Mouse (Mus musculus): ENCODE results near the gene Tbx5.
"Not testable (repeated sequence)": the region's sequence is repeated elsewhere in the genome, so short reads cannot be mapped to it uniquely, and the experiment has no call there.

The Tbx5 gene

DNA sequence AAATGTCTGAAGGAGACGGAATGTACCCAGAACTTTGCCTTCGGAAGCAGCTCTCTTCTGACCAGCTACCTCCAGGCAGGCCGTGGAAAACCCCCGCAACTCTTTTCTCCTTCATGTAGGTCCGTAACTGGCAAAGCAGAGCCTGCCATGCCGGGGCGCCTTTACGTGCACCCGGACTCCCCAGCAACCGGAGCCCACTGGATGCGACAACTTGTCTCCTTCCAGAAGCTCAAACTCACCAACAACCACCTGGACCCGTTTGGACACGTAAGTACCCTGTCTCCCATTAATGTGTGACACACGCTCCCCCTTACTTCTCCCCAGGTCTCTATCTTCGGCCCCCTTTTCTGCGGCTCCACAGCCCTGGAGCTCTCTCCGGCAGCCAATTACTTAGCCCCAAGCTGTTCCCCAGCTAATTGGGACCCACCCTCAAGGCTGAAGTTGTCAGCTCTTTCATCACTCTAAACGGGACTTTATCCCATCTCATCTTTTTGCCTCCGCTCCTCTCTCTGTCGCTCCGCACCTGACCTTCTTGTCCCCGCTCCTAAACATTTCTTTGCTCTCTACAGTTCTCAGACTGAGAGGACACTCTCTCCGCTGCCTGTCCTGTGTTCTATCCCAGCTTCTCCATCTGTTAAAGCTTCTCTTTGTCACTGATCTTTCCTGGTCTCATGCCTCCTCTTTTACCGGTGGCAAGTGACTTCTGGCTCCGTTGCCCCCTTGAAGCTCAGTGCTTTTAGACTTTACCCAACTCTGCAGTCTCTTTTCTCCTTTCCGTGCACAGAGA, 9.4 kb downstream of the Tbx5 start:
- DNase-seq (ENCODE audit: low spot score in 2 of 2), result no peak

- DNase-seq (ENCODE audit: low spot score in 2 of 2), result no peak
Measured at GRCm38 (mm10) chr5:119842701-119843393, 10.4 kb downstream of the Tbx5 start.

- no peak for DNase-seq (ENCODE audit: low spot score in 2 of 2)
Measured at GRCm38 (mm10) chr5:119843394-119843777, 10.9 kb downstream of the Tbx5 start.

DNA sequence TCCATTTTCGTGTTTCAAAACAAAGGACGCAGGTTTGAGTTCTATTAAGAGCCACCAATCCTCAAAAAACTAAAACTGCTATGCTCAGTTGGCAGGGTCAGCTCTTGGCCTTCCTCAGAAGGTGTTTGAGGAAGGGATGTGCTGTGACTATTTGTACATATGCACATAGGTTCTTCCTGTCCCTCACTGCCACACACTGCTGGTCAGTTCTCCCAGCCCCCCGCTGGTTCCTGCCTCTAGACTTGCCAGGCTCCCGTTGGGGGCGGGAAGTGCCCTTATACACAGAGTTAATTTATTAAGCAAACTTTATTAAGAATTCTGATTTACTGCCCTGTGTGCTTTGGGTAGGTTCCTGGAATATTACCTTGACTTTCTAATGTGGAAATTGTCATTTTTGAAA, 11.9 kb downstream of the Tbx5 start:
- no peak for DNase-seq (ENCODE audit: low spot score in 2 of 2)

GRCm38 (mm10) chr5:119844994-119845393, 12.5 kb downstream of the Tbx5 start:
- DNase-seq (ENCODE audit: low spot score in 2 of 2), result no peak

DNA sequence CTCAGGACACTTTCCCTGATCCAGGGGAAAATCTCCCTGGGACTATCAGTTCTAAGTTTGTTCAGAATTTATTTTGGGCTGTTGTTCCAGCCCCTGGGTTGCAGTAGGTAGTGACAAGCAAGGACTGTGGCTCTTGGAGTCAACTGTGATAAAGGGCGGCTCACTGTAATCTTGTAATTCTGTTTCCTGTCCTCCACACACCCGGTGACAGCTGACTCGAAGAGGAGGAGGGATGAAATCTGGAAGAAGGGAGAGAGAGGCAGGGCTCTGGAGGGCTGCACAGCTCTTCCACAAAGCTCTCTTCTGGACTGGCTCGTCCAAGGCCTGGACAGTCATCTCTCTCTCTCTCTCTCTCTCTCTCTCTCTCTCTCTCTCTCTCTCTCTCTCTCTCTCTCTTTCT, 24.6 kb downstream of the Tbx5 start:
- DNase-seq (ENCODE audit: low spot score in 2 of 2), result no peak

DNA sequence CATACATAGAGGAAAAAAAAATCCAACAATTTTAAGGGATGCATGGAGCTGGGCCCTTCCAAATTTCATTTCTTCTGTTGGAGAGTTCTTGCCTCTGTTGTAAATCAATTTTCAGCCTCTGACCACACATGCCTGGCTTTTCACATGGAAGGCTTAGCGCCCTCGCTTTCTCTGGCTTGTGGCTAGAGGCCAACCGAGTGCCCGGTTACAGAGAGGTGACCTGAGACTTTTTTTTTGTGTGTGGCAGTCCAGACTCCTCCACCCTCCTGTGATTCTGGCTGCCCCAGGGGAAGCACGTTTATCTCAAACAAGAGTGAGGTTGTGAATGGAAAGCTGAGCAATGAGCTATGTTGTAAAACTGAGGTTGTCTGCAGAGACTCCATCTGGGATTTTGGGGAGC, 28.8 kb downstream of the Tbx5 start:
- DNase-seq (ENCODE audit: low spot score in 2 of 2), result no peak

DNA sequence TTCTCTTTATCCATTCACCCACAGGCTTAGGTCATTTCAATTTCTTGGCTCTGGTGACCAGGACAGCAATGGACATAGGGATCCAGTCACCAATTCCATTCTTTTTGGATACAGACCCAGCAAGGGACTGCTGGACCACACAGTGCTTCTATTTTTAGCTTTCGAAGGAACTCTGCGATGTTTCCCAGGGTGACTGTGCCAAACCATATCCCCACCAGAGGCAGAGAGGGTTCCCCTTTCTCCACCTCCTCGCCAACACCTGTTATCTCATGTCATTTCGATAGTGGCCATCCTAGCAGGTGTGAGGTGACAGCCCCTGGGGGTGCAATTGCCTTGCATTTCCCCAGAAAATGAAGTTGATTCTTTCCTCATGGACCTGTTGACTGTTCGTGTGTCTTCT, 30.0 kb downstream of the Tbx5 start:
- DNase-seq (ENCODE audit: low spot score in 2 of 2), result no peak

GRCm38 (mm10) chr5:119866277-119867235, 34.1 kb downstream of the Tbx5 start:
- no peak for DNase-seq (ENCODE audit: low spot score in 2 of 2)

- DNase-seq (ENCODE audit: low spot score in 2 of 2), result no peak
Measured at GRCm38 (mm10) chr5:119867986-119868385, 35.5 kb downstream of the Tbx5 start.

- DNase-seq (ENCODE audit: low spot score in 2 of 2), result no peak
Measured at GRCm38 (mm10) chr5:119875421-119875820, 43.0 kb downstream of the Tbx5 start.

DNA sequence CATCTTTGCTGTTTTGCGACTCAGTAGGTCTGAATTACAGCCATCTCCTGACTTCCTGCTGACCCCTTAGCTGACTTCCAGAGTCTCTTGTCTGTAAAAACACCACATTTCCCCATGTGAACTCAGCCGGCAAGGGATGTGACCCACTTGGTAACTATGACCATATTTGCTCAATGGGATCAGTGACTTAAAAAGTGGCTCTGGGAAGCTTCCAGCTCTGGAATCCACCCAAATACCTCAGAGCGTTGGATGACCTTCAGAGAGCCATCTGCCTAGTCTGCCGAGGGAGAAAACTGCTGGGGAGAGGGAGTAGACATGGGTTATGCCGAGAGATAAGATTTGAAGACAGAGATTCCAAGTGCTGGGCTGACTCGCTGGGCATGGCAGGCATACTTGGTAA, 44.7 kb downstream of the Tbx5 start:
- no peak for DNase-seq (ENCODE audit: low spot score in 2 of 2)

DNA sequence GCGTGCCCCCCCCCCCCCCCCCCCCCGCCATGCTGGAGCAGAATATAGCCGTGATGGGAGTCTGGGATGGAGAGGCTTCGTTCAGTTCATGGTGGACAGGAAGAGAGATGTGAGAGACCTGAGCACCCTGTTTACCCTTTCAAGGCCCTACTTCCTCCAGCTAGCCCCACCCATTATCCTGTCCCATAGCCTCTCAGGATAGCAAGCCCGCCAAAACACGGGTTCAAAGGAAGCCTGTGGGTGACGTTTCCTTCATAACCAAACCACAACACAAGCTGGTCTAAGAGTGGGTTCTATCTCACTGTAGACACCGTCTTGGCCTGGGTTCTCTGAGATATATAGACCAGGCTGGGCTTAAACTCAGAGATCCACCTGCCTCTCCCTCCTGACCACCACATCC, 53.1 kb downstream of the Tbx5 start:
- DNase-seq (ENCODE audit: low spot score in 2 of 2), result no peak

GRCm38 (mm10) chr5:119887381-119887780, 54.9 kb downstream of the Tbx5 start:
- DNase-seq (ENCODE audit: low spot score in 2 of 2), result no peak

GRCm38 (mm10) chr5:119891960-119892359, 59.5 kb downstream of the Tbx5 start:
- no peak for DNase-seq (ENCODE audit: low spot score in 2 of 2)

DNA sequence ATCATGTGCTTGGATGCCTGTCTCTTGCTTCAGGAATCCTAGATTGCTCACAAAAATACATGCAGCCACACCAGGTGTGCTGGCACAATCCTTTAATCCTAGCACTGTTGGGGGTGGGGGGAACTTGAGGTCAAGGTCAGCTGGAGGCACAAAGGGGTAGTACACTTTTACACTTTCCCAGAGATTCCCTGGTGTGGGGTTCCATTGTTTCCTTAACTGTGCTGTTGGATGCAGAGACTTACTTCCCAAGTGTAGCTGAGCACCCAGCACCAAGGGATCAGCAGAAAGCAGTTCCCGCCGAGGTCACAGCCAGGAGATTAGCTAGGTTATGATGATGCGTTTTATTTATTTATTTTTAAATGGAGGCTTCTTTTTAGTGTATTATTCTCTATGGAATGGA, 60.6 kb downstream of the Tbx5 start:
- no peak for DNase-seq (ENCODE audit: low spot score in 2 of 2)

DNA sequence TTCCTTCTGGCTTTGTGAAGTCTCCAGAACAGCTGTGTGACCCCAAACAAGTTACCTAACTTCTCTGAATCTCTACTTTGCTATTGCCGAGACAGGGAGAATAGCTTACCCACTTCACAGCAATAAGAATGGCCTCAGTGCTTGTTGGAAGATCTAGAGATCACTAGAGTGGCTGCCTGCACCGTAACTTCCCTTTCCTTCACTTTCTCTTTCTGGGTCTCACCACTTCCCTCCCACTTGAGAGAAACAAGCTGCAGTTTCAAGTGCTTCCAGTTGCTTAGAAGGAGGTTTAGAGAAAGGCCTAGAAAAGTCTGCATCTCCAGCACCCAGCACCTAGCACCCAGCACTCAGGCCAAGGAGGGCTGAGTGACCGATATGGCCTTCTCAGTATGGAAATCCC, 64.1 kb downstream of the Tbx5 start:
- no peak for DNase-seq (ENCODE audit: low spot score in 2 of 2)

DNA sequence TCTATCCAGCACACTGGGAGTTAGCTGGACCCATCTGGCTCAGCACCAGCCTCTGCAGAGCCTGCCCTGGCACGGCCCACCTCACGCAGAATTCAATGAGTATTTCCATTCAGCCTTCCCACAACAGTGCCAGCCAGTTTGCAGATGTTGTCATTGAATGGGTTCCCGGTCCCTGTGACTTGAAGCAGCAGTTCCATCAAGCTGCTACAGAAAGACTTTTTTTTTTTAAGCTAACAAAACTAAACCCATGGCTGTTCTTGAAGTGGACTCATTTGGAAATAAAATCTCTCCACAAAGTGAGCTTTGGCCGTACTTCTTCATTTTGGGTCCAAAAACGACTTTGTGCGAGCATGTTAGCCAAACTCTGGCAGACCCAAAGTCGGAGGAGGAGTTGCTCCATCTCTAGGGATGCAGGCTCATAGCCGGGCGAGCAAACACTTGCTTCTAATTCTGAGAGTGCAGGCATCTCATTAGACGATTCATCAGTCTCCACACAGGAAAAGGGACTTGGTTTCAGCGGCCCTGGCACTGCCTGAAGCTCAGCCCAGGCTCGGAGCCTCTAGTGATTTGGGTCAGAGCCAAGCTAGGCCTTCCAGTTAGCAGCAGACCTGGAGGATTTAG, 84.2 kb downstream of the Tbx5 start:
- DNase-seq (ENCODE audit: low spot score in 2 of 2), result no peak

- not testable (repeated sequence) for DNase-seq (ENCODE audit: low spot score in 2 of 2)
Measured at GRCm38 (mm10) chr5:119918381-119918780, 85.9 kb downstream of the Tbx5 start.

- no peak for DNase-seq (ENCODE audit: low spot score in 2 of 2)
Measured at GRCm38 (mm10) chr5:119920941-119921340, 88.5 kb downstream of the Tbx5 start.

GRCm38 (mm10) chr5:119922229-119922628, 89.8 kb downstream of the Tbx5 start:
- no peak for DNase-seq (ENCODE audit: low spot score in 2 of 2)
